Mouse (Mus musculus) neural tube, embryonic 13.5 days (tissue): ENCODE results near the gene Mrpl55. TPM values are rescaled to one million over a fixed set of nuclear protein-coding genes. Genes with fewer than 3 reads are reported as not detected.

Source experiments
- ATAC-seq: fragments of 200-750 bp; cut with Nextera tagmentation; 2 replicates; pipeline ENCODE4 v1.8.0; 2017; ENCODE audit warnings: low read depth, mild to moderate bottlenecking, moderate TSS enrichment, moderate library complexity
- H3K27ac ChIP-seq: fragments of 300-500 bp; sonication (generic); replicated peaks from 2 replicates; pipeline ENCODE4 v1.5.1; 2015; ENCODE audit warnings: moderate library complexity, mild to moderate bottlenecking, inconsistent platforms
- H3K27me3 ChIP-seq: fragments of 300-500 bp; sonication (generic); 2 replicates; pipeline ENCODE4 v1.6.1; 2015; ENCODE audit warnings: mild to moderate bottlenecking, inconsistent platforms
- H3K36me3 ChIP-seq: fragments of 300-500 bp; sonication (generic); 2 replicates; pipeline ENCODE4 v1.6.1; 2015; ENCODE audit warnings: mild to moderate bottlenecking, inconsistent platforms
- H3K4me1 ChIP-seq: fragments of 300-500 bp; sonication (generic); replicated peaks from 2 replicates; pipeline ENCODE4 v1.6.1; 2015; ENCODE audit warnings: inconsistent platforms
- H3K4me2 ChIP-seq: fragments of 300-500 bp; sonication (generic); 2 replicates; pipeline ENCODE4 v1.6.1; 2015; ENCODE audit warnings: inconsistent platforms, mild to moderate bottlenecking, moderate library complexity
- H3K4me3 ChIP-seq: fragments of 300-500 bp; sonication (generic); 2 replicates; pipeline ENCODE4 v1.5.1; 2015; ENCODE audit warnings: mild to moderate bottlenecking, inconsistent platforms
- H3K9ac ChIP-seq: fragments of 300-500 bp; sonication (generic); 2 replicates; pipeline ENCODE4 v1.6.1; 2015; ENCODE audit warnings: moderate library complexity, mild to moderate bottlenecking, inconsistent platforms
- H3K9me3 ChIP-seq: fragments of 300-500 bp; sonication (generic); 2 replicates; pipeline ENCODE4 v1.6.1; 2016; ENCODE audit warnings: inconsistent platforms
- WGBS: fragments of 180-500 bp; shearing (Covaris S2); methylation state at CpG from one replicate; pipeline ENCODE4 v1.1.7; 2015; 5-methylcytosine and 5-hydroxymethylcytosine counted together
- polyA plus RNA-seq: library from polyadenylated mRNA; unstranded; fragments of >200 nt; fragmentation: Nextera tagmentation; extraction: Ambion mirVana; gene quantifications from 2 replicates; pipeline ENCODE4 v1.2.1, GENCODE M21; 2015

Gene Mrpl55
- polyA plus RNA-seq, result 89.9 and 95.6 TPM in 2 replicates

DNA sequence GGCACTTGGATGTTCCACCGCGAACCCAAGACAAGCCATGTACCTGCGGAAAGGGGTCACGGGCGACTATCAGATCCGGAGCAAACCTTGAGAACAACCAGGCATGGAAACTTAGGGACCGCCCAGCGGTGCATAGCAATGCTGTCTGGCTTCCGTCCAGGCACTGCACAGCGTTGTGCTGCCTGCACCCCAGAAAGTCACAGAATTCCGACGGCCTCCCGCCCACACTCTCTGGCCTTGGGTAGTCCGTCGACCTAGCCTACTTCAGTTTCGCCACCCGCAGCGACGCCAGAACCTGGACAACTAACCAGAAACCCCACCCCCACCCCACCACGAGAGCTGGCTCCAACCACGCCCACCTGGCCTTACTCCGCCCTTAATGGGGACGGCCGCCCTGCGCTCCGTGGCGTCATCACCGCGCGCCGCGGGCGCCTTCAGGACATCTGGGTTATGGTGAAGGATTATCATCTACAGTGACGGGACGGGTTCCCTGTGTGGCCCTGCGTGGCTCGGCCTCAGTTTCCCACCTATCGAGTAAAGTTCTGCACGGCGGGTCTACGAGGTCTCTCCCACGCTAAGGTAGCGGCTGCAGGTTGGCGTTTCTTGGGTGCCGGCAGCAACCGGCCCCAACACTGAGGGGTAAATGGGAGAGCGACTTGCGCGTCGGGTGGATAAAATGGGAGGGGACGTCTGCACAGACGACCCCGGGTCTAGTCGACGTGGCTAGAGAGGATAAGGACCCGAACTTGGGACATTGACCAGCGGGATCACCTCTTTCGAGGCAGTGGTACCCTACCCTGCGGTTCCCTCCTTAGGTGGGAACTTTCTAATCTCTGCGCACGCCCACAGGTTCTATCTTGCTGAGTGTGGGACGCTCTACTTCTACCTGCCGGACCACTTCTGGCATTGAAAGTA is at the start of gene Mrpl55:
Mrpl55 (plus strand) TSS at position 406 of the 915 bp plus-strand sequence.
- Histone ChIP-seq H3K27me3 (no peaks in the 10 kb centered on the region), H3K4me3 (peak within 1 kb of the TSS; percentile 90), H3K4me2 (peak within 1 kb of the TSS; percentile 93), H3K9ac (peak within 1 kb of the TSS; percentile 86), H3K9me3 (no peaks in the 10 kb centered on the region), H3K4me1 (peaks cover 22% of the 10 kb centered on the region), H3K27ac (peak within 1 kb of the TSS; percentile 50), H3K36me3 (peaks cover 30% of the 10 kb centered on the region)
- WGBS, result under 1% methylated on average over 63 of the region's 63 CpGs
- peak; percentile 95 for ATAC-seq

- Histone ChIP-seq H3K9ac (no peak overlapping the region), H3K4me3 (no peak overlapping the region), H3K4me2 (no peak overlapping the region), H3K9me3 (no peaks in the 10 kb centered on the region), H3K27me3 (no peaks in the 10 kb centered on the region), H3K27ac (no peak overlapping the region), H3K36me3 (peaks cover 31% of the 10 kb centered on the region), H3K4me1 (no peaks in the 10 kb centered on the region)
- WGBS, result 89% methylated on average over 7 of the region's 7 CpGs
- no peak for ATAC-seq
Measured at GRCm38 (mm10) chr11:59154220-59154619, 48.1 kb upstream of the Mrpl55 start.

- 88% methylated on average over 5 of the region's 5 CpGs for WGBS
- H3K4me2 ChIP-seq, result no peak overlapping the region
- ATAC-seq, result no peak
Measured at GRCm38 (mm10) chr11:59155900-59156299, 46.4 kb upstream of the Mrpl55 start.

GRCm38 (mm10) chr11:59159099-59159498 is 43.2 kb upstream of the Mrpl55 start:
- Histone ChIP-seq H3K4me2 (no peak overlapping the region), H3K27me3 (no peaks in the 10 kb centered on the region), H3K4me1 (peaks cover 18% of the 10 kb centered on the region), H3K9me3 (no peaks in the 10 kb centered on the region), H3K36me3 (peaks cover 39% of the 10 kb centered on the region), H3K27ac (no peak overlapping the region), H3K4me3 (no peak overlapping the region), H3K9ac (no peak overlapping the region)
- WGBS, result 94% methylated on average over 13 of the region's 13 CpGs
- ATAC-seq, result no peak

More at GRCm38 (mm10) chr11:59155900-59156299, 46.4 kb upstream of the Mrpl55 start:
- Histone ChIP-seq H3K4me3 (no peak overlapping the region), H3K36me3 (peaks cover 35% of the 10 kb centered on the region), H3K27ac (no peak overlapping the region), H3K27me3 (no peaks in the 10 kb centered on the region), H3K4me1 (no peaks in the 10 kb centered on the region), H3K9ac (no peak overlapping the region), H3K9me3 (no peaks in the 10 kb centered on the region)

GRCm38 (mm10) chr11:59159558-59159957 is 42.7 kb upstream of the Mrpl55 start:
- 91% methylated on average over 4 of the region's 4 CpGs for WGBS
- peaks cover 39% of the 10 kb centered on the region for H3K36me3 ChIP-seq
- H3K4me1 ChIP-seq, result peaks cover 22% of the 10 kb centered on the region
- no peak overlapping the region for H3K4me2 ChIP-seq
- H3K9ac ChIP-seq, result no peak overlapping the region
- no peak overlapping the region for H3K4me3 ChIP-seq
- no peak for ATAC-seq
- no peak overlapping the region for H3K27ac ChIP-seq
- no peaks in the 10 kb centered on the region for H3K27me3 ChIP-seq
- H3K9me3 ChIP-seq, result no peaks in the 10 kb centered on the region

GRCm38 (mm10) chr11:59161398-59161797 is 40.9 kb upstream of the Mrpl55 start:
- H3K27ac ChIP-seq, result no peak overlapping the region
- no peak overlapping the region for H3K4me2 ChIP-seq
- no peak overlapping the region for H3K4me3 ChIP-seq
- no peak overlapping the region for H3K9ac ChIP-seq
- no peak for ATAC-seq
- WGBS, result 84% methylated on average over 5 of the region's 5 CpGs
- peaks cover 22% of the 10 kb centered on the region for H3K4me1 ChIP-seq
- H3K27me3 ChIP-seq, result no peaks in the 10 kb centered on the region
- peaks cover 31% of the 10 kb centered on the region for H3K36me3 ChIP-seq
- H3K9me3 ChIP-seq, result no peaks in the 10 kb centered on the region

DNA sequence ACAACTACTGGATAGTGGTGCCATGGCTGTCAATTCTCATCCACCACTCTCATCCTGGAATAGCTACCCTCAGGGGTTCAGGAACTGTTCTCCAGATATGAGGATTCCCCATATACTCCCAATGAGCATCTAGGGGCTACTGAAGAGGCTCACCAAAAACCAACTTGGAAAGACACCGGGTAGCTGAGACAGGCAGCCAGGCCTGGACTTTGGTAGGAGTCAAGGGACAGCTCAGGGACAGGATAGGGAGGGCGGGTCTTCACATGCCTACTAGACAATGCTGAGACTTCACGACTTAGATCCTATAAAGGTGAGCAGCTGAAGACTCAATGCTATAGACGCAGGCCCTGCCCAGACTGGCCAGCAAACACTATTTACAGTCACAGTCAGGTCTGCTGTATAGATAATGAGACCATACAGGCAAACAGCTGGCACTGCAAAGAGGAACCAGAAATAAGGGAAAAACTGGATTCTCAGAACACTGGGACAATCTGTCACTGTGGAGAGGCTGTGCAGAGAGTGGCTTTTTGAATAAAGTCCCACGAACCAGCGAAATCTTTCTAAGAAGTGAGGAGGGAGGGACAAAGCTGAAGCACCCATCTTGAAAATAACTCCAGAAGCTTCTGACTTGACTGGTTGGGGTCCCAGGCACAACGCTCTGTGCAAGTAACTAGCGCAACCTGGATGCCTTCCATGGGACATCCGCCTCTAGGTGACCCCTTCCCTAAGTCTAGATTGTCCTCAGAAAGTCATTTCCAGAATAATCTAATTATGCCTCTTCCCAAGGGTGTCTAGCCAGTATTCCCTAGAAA is 39.6 kb upstream of the Mrpl55 start:
- peaks cover 22% of the 10 kb centered on the region for H3K4me1 ChIP-seq
- no peaks in the 10 kb centered on the region for H3K27me3 ChIP-seq
- ATAC-seq, result peak; percentile 54; the same call in 1 of the 2 replicates
- peak overlapping the region; percentile 98 for H3K27ac ChIP-seq
- peak overlapping the region; percentile 69 for H3K4me2 ChIP-seq
- H3K9me3 ChIP-seq, result no peaks in the 10 kb centered on the region
- H3K36me3 ChIP-seq, result peaks cover 19% of the 10 kb centered on the region
- WGBS, result 62% methylated on average over 9 of the region's 9 CpGs
- peak overlapping the region; percentile 78 for H3K9ac ChIP-seq
- peak overlapping the region; percentile 58 for H3K4me3 ChIP-seq

GRCm38 (mm10) chr11:59163255-59164236 is 38.7 kb upstream of the Mrpl55 start, which contains the start of gene Iba57:
Gene Iba57, minus strand, starts transcription at chr11:59163739.
- Histone ChIP-seq H3K9ac (peak within 1 kb of the TSS; percentile 78), H3K27me3 (no peaks in the 10 kb centered on the region), H3K27ac (peak within 1 kb of the TSS; percentile 98), H3K4me3 (peak within 1 kb of the TSS; percentile 58), H3K4me1 (peaks cover 22% of the 10 kb centered on the region), H3K9me3 (no peaks in the 10 kb centered on the region), H3K4me2 (peak within 1 kb of the TSS; percentile 69), H3K36me3 (peaks cover 11% of the 10 kb centered on the region; the same call in 1 of the 2 replicates)
- ATAC-seq, result peak; percentile 98
- WGBS, result 3% methylated on average over 68 of the region's 68 CpGs

DNA sequence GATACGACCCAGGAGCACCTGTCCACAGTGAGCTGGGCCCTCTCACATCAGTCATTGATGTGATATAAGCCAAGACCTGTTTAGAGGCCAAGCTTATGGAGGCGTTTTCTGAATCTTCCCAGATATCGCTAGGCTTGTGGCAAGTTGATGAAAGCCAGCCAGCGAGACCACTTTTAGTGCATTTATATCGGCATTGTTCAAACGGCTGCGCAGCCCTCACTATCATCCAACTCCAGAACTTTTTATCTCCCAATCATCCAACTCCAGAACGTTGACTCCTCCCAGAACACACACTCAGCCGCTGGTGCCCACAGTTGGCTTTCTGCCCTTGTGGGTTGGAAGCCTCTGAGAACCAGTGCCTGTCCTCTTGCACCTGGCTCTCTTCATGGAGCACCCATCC is 37.9 kb upstream of the Mrpl55 start:
- Histone ChIP-seq H3K27me3 (no peaks in the 10 kb centered on the region), H3K9ac (no peak overlapping the region), H3K4me2 (peak overlapping the region; percentile 69), H3K9me3 (no peaks in the 10 kb centered on the region), H3K4me3 (peak overlapping the region; percentile 58), H3K4me1 (peaks cover 22% of the 10 kb centered on the region), H3K36me3 (peaks cover 8% of the 10 kb centered on the region; the same call in 1 of the 2 replicates), H3K27ac (peak overlapping the region; percentile 98; the same call in 1 of the 2 replicates)
- 84% methylated on average over 9 of the region's 9 CpGs for WGBS
- no peak for ATAC-seq

- WGBS, result 51% methylated on average over 2 of the region's 2 CpGs
- peaks cover 6% of the 10 kb centered on the region; the same call in 1 of the 2 replicates for H3K36me3 ChIP-seq
- no peak for ATAC-seq
- no peak overlapping the region for H3K4me3 ChIP-seq
- no peaks in the 10 kb centered on the region for H3K27me3 ChIP-seq
- H3K9me3 ChIP-seq, result no peaks in the 10 kb centered on the region
- H3K9ac ChIP-seq, result no peak overlapping the region
- no peak overlapping the region for H3K27ac ChIP-seq
- H3K4me2 ChIP-seq, result no peak overlapping the region
- H3K4me1 ChIP-seq, result peaks cover 22% of the 10 kb centered on the region
Measured at GRCm38 (mm10) chr11:59165616-59166241, 36.6 kb upstream of the Mrpl55 start.

- ATAC-seq, result no peak
- 70% methylated on average over 3 of the region's 3 CpGs for WGBS
- Histone ChIP-seq H3K27me3 (peaks cover 24% of the 10 kb centered on the region), H3K4me1 (no peaks in the 10 kb centered on the region; the same call in 1 of the 2 replicates), H3K4me2 (no peak overlapping the region), H3K9me3 (no peaks in the 10 kb centered on the region), H3K36me3 (no peaks in the 10 kb centered on the region), H3K9ac (no peak overlapping the region), H3K27ac (no peak overlapping the region), H3K4me3 (no peak overlapping the region)
Measured at GRCm38 (mm10) chr11:59169807-59170206, 32.5 kb upstream of the Mrpl55 start.
